Mouse (Mus musculus): Measurements from ENCODE around the gene Dnaaf5. TPM values are rescaled to one million over a fixed set of nuclear protein-coding genes. Genes with fewer than 3 reads are reported as not detected.

Gene Dnaaf5
- total RNA-seq, 2 experiments from 2014 or later: 22.7 to 22.8 TPM

- no peak for DNase-seq
These were observed 40.9 kb downstream of the Dnaaf5 start for GRCm38 (mm10) chr5:139190958-139191357.

GRCm38 (mm10) chr5:139198779-139199178 lies 48.8 kb downstream of the Dnaaf5 start:
- DNase-seq: no peak

- peak in 1 of 2 experiments; percentile 20 for DNase-seq
These were observed 49.6 kb downstream of the Dnaaf5 start for GRCm38 (mm10) chr5:139199636-139199994.

- DNase-seq: peak; percentile 99
These were observed 50.2 kb downstream of the Dnaaf5 start, which contains the start of gene Sun1 for GRCm38 (mm10) chr5:139199995-139200769. TSS of gene Sun1 (plus strand) at chr5:139200637.

GRCm38 (mm10) chr5:139200770-139201569 lies 50.9 kb downstream of the Dnaaf5 start:
- DNase-seq: peak in 1 of 2 experiments; percentile 35

GRCm38 (mm10) chr5:139202127-139202526 lies 52.1 kb downstream of the Dnaaf5 start:
- DNase-seq: no peak

- no peak for DNase-seq
These were observed 53.3 kb downstream of the Dnaaf5 start for GRCm38 (mm10) chr5:139203312-139203711.

GRCm38 (mm10) chr5:139206081-139206480 lies 56.1 kb downstream of the Dnaaf5 start:
- no peak for DNase-seq

GRCm38 (mm10) chr5:139206525-139206924 lies 56.5 kb downstream of the Dnaaf5 start:
- no peak for DNase-seq

- DNase-seq: no peak
These were observed 58.2 kb downstream of the Dnaaf5 start for GRCm38 (mm10) chr5:139208183-139208582.

- no peak for DNase-seq
These were observed 59.1 kb downstream of the Dnaaf5 start for GRCm38 (mm10) chr5:139208871-139209684.

GRCm38 (mm10) chr5:139209685-139210026 lies 59.6 kb downstream of the Dnaaf5 start:
- DNase-seq: no peak

GRCm38 (mm10) chr5:139211737-139212385 lies 61.8 kb downstream of the Dnaaf5 start:
- no peak for DNase-seq

- DNase-seq: no peak
These were observed 64.3 kb downstream of the Dnaaf5 start for GRCm38 (mm10) chr5:139214298-139214697.

GRCm38 (mm10) chr5:139215184-139215583 lies 65.2 kb downstream of the Dnaaf5 start:
- DNase-seq: peak; percentile 59 to 72

- DNase-seq: no peak
These were observed 66.1 kb downstream of the Dnaaf5 start for GRCm38 (mm10) chr5:139216121-139216520.

- no peak for DNase-seq
These were observed 66.8 kb downstream of the Dnaaf5 start for GRCm38 (mm10) chr5:139216774-139217173.

GRCm38 (mm10) chr5:139220006-139220515 lies 70.0 kb downstream of the Dnaaf5 start:
- DNase-seq: no peak

- DNase-seq: no peak
These were observed 70.6 kb downstream of the Dnaaf5 start for GRCm38 (mm10) chr5:139220610-139221009.

- DNase-seq: no peak
These were observed 73.3 kb downstream of the Dnaaf5 start for GRCm38 (mm10) chr5:139223331-139223730.

GRCm38 (mm10) chr5:139227236-139227635 lies 77.2 kb downstream of the Dnaaf5 start:
- DNase-seq: no peak

GRCm38 (mm10) chr5:139227645-139228044 lies 77.6 kb downstream of the Dnaaf5 start:
- DNase-seq: no peak

All from adrenal gland, postnatal 36 days (tissue).